Mouse (Mus musculus) adrenal gland, adult 2 months (tissue): ENCODE data around the gene Eda. TPM values are rescaled to one million over a fixed set of nuclear protein-coding genes. Genes with fewer than 3 reads are reported as not detected.

Source experiments
- DNase-seq: peaks from one replicate; pipeline ENCODE4 v3.0.0; 2021
- long read RNA-seq: library from polyadenylated mRNA; stranded (forward); transcript quantifications from one replicate; pipeline ENCODE4 v2.0.0, GENCODE M21; 2021
- polyA plus RNA-seq: library from polyadenylated mRNA; depleted of rRNA; stranded (reverse); fragments of >200 nt; gene quantifications from 2 replicates; pipeline ENCODE4 v1.2.3, GENCODE M21; 2012; rRNA removed
- total RNA-seq, 2 experiments: library from RNA; stranded (reverse); gene quantifications; 2 replicates each; pipeline ENCODE4 v1.2.3; 2021

Eda gene
- 1 to 10 TPM; 8.2 to 10.0 TPM for total RNA-seq
- polyA plus RNA-seq, result 2.8 and 3.1 TPM in 2 replicates
- long read RNA-seq, partial matches to known transcripts, result 0 of 5 reads
- long read RNA-seq, other reads (novel, unspliced or antisense), result 5 of 5 reads

DNA sequence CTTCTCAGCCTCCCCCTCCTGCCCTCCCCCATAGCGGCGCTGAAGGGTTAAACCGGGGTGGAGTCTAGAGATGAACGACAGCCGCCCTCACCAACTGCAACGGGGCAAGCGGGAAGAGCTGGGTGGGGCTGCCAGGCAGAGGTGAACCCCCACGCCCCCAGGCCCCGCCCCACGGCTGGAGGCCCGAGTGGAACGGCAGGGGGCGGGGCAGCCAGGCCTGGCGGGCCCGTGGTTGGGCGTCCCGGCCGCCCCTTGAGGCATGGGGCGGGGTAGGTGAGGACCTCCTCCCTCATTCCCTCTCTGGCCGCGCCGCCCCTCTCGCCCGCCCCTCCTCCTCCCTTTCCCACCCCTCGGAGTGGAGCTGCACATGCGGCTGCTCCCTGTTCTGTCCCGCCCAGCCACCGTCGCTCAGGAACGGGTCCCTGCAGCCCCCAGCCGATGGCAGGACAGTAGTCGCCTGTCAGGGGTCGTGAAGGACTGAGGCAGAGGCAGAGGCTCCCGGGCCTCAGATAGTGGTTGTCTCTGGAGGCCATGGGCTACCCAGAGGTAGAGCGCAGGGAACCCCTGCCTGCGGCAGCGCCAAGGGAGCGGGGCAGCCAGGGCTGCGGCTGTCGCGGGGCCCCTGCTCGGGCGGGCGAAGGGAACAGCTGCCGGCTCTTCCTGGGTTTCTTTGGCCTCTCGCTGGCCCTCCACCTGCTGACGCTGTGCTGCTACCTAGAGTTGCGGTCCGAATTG lies at the start of gene Eda:
Gene Eda, plus strand, starts transcription at position 357 of the 735 bp plus-strand sequence.
- DNase-seq, result peak; percentile 93

DNA sequence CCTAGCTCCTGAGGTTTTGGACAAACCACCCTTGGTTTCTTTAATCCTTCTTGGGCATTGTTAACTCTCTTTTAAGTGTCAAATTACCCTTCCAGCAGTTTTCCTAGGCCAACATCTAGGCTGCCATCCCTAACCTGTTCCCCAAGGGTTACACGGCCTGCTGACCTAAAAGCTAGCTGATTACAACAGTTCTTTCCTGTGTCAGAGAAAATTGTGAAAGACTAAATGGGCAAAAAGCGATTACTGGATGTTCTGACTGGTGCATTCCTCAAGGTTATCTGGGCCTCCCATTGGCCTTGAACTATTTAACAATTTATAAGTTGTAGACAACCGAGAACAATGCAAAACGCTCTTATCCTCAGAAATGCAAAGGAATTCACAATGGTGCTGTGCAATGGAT lies 14.4 kb upstream of the Eda start:
- DNase-seq, result peak; percentile 21

DNA sequence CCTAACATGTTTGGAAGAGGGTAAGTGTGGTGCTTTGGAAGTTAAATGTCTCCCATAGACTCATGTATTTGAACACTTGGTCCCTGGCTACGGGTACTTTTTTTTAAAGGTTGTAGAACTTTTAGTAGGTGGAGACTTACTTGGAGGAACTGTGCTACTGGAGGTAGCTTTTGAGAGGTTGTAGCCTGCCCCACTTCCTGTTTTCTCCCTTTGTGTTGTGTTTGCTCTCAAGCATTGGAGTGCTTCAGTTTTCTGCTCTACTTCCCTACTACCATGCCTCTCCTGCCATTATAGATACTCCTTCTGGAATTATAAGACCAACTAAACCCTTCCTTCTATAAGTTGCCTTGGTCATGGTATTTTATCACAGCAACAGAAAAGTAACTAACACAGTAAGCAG lies 5.3 kb upstream of the Eda start:
- DNase-seq, result no peak

DNA sequence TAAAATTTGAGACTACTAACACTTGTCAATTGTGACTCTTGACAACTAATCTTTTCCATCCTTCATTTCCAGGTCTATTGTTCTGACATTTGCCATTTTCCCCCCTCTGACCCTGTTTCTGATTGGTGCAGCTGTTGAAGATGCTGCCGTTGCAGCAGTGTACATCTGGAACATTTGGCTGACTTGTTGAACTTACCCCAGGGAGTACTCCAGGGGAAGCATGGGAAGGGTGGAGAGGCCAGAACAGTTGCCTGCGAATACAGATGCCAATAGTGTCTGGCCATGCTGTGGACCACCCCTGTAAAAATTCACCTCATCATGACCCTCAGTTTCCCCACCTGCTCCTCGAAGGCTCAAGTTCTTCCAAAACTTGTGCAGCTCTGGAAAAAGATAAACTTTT lies 1.0 kb upstream of the Eda start:
- peak; percentile 2 for DNase-seq

DNA sequence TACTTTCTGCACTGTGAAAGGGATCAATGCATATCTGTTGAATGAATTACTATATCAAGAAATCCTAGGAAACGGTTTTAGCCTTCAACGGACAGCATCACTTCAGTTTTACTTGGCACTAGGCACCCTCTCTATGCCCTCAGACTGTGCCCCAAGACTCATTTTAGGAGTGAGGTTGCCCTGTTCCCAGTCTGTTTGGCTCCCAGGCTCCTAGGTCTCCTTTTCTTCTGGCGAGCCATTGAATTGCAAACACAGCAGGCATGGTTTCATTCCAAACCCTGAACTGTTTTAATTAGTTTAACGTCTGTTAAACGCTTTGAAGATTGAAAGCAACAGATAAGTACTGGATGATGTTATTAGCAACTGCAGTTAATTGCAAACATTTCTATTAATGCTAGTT lies 603 bp upstream of the Eda start:
- DNase-seq, result peak; percentile 1

DNA sequence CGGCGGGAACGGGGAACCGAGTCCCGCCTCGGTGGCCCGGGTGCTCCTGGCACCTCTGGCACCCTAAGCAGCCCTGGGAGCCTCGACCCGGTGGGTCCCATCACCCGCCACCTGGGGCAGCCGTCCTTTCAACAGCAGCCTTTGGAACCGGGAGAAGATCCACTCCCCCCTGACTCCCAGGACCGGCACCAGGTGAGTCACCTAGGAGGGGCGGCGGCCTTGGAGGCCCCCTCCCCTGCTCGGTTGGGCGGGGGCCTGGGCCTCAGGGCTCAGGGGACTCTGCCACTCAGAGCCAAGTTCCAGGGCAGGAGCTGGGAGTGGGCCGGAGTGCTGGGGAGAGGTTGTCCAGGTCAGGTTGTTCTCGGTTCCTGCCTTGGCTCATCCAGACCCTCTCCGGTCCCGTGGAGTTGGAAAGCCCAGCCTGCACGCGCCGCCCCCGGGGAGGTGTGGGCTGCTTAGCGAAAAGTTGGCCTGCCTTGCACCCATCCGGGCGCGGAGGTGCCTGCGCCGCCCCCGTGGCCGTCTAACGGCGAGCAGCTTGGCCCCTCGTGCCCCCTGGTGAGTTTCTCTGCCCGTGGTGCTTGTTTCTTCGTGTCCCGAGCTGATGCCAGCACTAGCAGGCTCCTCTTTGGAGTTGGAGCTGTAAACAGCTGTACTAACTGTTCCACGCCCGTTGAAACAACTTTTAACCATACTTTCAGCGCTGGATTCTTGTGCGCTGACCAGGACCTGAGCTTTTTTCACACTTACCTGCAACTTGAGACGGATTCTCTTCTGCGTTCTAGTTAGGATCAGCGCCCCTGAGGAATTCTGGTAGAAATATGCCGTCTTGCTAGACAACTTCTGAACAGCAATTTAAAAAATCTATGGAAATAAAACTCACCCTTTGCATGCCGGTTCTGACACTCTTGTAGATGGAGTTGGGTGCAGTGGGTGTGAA lies 849 bp downstream of the Eda start:
- DNase-seq, result peak; percentile 48

DNA sequence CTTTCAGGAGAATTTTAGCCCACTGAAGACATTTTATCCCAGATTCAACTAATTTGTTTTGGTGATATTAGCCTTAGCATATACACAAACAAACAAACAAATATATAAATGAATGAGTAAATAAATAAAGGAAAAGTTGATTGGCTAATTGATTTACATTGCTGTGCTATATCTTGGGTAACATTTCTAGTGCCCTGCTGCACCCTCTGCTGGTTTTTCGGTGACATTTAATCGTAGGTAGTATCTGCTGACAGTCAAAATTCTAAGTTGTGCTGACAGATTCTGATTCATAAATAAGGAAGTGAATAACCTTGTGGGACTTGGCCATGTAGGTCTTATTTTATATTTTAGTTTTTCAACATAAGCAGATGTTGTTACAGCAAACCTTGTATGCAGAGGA lies 2.9 kb downstream of the Eda start:
- peak; percentile 3 for DNase-seq

DNA sequence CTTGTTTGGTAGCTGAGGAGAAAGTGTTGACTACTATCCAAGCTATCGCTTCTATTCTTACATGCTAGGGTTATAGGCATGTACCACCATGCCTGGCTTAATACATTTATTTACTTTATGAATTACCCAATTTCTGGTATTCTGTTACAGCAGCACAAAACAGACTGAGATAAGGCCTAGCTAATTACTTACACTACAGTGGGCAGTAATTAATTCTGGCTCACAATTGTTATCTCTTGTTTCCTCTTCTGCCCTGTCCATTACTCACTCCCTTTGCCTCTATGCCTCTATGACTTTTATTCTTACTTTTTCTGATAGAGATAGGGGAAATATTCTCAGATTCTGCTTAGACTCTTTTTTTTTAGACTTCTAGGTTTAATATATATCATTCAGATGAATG lies 18.0 kb downstream of the Eda start:
- no peak for DNase-seq

DNA sequence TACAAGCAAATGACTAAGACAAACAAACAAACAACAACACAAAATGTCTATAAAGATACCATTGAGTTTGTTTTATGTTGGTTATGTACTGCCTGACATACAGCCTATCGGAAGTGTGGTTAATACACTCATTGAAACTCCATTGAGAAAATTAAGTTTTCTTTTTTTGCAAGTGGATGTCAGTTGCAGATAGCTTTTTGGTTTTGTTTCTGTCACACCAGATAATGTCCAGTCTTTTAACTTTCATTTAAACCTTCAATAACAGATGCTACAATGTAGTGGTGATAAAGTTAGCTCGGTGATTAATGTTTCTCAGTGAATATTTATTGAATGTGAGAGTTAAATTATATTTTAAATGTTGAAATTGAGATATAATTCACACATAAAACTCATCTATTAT lies 23.9 kb downstream of the Eda start:
- no peak for DNase-seq

DNA sequence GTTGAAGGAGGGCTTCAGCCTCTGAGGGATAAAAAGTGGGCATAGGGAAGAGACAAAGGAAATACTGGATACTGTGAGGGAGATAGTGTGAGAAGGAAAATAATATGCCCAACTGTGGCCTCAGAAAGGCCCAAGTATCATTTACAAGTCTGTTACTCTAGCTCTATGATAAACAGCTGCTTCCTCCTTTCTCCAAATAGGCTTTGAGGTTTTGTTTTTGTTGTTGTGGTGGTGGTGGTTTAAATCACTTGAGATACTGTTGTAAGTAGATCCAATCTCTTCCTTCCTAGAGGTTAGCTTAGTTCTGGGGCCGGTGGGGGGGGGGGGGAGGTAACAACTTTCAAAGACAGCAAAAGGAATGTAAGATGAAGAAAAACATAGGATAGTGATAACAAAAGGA lies 143.0 kb downstream of the Eda start:
- DNase-seq, result no peak

DNA sequence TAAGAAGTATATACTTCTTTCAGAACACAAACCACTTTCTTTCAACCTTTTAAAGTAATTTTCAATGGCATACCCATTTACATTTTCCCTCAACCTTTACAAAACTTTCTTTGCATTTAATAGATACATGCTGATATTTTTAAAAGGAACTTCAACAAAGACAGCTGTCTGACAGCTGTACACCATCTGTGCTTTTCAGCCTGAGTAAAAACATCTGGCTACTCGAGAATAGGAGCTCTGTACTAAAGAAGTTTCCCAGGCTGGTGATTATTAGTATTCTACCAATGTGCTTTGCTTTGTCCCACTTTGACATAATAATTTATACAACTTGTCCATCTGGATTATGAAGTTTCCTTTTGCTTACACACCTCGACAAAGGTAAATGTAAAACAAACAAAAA lies 219.9 kb downstream of the Eda start:
- DNase-seq, result no peak

DNA sequence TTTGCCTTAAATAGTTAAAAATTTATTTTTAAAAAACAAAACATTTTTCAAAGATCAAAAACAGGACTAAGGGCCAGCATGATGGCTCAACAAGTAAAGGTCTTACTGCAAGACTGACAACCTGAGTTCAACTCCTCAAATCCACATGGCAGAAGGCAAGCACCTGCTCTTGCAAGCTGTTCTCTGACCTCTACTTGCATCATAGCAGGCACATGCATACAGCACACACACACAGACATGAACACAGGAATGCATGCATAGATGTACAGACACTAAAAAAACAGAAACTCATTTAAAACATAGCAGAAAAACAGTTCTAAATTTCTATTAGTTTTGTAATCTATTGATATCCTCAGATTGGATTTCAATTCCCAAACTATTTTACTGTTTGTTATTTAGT lies 338.2 kb downstream of the Eda start:
- no peak for DNase-seq

DNA sequence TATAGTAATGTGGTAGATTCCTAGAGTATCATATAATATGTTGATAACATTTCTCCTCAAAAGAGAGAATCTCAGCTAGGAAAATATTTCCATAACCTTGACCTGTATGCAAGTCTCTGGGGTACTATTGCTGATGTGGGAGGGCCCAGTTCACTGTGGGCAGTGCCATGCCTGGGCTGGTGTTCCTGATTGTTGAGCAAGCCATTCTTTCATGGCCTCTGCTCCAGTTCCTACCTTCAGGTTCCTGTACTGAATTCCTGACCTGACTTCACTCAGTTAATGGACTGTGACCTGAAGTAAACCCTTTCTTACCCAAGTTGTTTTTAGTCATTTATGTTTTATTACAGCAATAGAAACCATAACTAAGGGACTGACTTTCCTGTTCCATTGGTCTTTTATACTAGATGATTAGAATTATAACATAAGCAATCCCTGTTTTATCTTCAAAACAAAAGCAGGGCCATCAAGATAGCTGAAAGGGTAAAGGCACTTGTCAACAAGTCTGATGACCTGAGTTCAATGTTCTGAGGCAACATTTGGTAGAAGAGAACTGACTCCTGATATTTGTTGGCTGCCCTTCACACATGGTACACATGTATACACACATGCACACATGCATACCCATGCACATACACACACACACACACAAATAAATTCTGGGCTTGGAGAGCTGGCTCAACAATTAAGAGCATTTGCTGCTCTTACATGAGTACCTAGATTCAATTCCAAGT lies 338.9 kb downstream of the Eda start:
- peak; percentile 2 for DNase-seq

DNA sequence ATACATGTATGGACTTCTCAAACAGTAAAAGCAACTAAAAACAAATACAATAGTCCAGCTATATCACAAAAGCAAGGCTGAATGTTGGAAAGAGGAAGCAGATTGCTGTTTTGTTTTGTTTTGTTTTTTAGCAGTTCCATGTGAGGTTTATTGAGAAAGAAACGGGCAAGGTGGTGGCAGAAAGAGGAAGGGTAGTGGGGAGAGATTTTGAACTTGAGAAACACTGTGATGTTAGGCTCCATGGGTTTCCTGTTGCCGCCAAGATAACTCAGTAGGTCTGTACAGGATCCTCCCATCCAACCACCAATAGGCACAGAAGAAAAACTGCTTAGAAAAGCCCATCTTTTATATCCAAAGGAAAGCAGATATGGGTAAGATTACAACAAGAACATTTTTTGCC lies 365.3 kb downstream of the Eda start:
- no peak for DNase-seq

DNA sequence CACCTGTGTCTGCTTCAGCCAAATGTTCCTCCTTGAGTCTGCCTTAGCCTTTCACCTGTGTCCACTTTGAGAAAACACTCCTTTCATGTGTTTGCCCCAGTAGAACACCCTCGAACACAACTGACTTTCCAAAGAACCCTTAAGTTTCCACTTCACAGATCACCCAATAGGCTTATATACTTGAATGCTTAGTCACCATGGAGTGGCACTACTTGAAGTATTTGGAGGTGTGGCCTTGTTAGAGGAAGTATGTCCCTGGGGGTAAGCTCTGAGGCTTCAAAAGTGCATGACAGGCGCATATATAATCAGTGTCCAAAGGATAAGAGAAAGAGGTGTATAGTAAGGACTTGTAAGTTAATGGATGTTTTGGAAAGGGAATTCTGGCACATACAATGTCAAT lies 369.0 kb downstream of the Eda start:
- DNase-seq, result no peak

DNA sequence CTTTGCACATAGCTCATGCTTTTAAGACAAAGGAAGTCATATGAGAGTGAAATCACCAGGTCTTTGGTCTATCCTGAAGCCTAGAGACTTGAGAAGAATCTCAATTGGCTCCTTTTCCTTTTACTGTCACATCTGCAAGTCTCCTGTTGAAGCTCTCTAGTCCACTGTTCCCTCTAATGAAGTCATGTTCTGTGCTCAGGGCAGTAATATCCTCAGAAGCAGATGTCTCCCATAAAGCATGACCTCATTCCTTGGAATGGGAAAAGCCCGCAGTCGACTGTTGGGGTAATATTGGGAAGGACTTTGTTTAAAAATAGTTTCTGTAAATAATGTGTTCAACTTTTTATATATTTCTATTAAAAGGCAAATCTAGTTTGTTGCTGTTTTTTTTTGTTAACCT lies 381.6 kb downstream of the Eda start:
- DNase-seq, result no peak

DNA sequence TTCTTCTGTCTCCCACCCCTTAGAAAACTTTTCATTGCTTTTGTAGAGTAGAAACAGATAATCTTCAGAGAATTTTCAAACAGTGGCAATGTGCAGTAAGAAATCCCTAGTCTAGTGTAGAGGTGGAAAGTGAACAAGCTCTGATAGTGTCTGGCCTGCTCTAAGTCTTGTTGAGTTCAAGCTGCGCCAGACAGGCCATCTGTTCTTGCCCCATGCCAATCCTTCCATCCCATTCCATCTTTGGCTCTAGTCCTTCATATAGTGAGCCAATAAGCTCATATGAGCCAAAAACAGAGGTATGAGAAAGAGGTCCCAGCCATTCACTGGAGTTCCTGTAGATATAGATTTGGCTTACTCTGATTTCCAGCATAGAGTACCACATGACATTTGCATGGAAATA lies 414.5 kb downstream of the Eda start:
- DNase-seq, result no peak

DNA sequence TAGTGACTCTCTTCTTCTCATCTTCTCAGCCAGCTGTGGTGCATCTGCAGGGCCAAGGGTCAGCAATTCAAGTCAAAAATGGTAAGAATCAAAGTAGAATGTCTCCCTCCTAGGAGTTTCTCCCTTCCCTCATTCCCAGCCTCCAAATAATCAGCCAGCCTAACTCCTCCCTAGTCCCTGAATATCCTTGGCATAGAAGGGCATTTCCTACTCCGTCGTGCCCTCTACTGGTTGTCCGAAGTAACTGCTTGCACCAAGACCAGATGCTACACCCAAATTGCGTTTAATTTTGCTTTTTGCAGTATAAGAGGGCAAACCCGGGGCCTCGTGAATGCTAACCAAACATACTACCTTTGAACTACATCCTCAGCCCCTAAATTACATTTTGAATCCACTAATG lies 416.9 kb downstream of the Eda start:
- peak; percentile 13 for DNase-seq

DNA sequence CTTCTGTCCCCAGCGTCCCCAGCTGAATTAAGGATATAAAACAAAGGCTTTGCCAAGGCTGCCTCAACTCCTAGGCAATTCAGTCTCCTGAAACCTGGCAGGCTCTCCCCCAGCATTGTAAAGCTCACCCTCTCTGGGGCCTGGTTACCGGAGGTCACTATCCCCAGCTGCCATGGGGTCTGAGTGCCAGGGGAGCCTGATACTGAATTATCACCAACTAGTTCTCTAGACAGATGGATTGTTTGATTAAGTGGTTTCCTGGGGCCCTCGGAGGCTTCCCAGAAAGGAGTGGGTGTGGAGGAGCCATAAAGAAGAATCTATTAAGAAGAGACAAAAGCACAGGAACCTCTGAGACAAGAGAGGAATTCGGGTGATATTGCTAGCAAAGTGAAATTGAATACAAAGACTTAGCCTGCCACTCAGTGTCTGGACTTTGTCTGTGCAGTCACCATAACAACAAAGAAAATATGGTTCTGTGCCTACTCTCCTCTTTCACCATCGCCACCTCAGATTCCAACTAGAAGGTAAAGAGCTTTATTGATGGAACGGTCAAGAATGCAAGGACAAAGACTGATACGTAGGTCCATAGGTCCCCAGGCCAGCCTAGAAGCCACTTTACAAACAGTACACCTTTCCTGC lies 418.9 kb downstream of the Eda start:
- DNase-seq, result no peak

DNA sequence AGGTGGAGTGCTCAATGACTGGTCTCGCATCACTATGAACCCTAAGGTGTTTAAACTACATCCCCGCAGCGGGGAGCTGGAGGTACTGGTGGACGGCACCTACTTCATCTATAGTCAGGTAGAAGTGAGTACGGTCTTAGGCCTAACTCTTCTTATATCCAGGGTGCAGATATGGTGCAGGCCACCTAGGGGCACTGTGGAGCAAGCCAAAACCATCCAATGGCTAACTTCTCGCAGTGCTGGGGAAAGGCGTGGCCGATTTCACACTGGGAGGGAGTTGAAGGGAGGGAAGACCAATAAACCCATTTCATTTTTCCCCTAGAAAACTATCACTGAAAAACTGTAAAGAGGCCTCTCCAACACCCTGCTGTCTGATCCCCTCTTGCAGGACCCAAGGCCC lies 419.6 kb downstream of the Eda start:
- peak; percentile 52 for DNase-seq

DNA sequence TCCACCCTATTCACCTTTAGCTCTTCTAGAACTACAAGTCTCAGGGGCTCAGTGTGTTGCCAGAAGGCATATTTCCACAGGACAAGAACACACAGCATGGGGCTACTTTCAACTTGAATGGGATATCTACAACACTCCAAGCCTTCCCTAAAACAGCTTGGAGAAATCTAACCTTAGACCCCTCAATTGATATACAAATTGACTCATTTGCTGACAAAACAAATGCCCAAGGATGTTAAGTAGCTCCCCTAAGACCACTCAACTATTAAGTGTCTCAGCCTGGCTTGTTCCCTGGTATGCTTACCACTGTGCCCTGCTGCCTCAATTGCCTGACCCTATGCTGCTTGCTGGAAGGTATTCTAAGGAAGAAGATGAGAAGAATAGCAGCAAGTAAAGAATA lies 425.5 kb downstream of the Eda start:
- DNase-seq, result no peak

DNA sequence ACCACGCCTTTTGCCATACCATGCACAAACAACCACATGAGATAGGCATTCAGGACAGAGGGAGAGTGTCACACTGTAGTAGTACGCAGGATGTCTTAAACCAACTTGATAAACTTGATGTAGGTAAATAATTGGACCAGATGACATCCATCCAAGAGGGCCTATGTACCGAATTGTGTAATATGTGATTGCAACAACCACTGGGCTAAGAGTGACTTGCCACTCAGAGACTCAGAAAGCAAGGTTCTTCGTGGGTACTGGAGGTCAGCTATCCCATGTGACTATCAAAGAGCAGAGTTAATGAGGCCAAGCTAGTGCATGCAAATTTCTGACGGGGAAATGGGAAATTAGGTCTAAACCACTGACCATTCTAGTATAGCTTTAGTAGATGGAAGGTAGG lies 426.3 kb downstream of the Eda start:
- no peak for DNase-seq
